8 mouse cellular contexts compared by ENCODE assay signal in genomic region chr10:94312007-94312715, GRCm38 (mm10). TPM values are rescaled to one million over a fixed set of nuclear protein-coding genes. Genes with fewer than 3 reads are reported as not detected.
DNase-seq lines count a peak whose midpoint lies in the region; ATAC-seq and TF ChIP-seq lines count a peak whose summit lies in the region.

No protein-coding gene starts in this region.

- no peak for TF ChIP-seq CTCF in liver, adult 2 months (IDR thresholded peaks at IDR 0.05; ENCODE audit: low read depth, low read length)

- H3K9ac ChIP-seq in ES-E14 (ENCODE audit: insufficient read depth, low read depth, low read length, poor library complexity, severe bottlenecking) = peak overlapping the region; percentile 71
- peak overlapping the region; percentile 53 for H3K9ac ChIP-seq in embryonic facial prominence, embryonic 14.5 days (ENCODE audit: low read depth, low read length)
- H3K9ac ChIP-seq in liver, adult 2 months (ENCODE audit: low read depth, low read length) = peak overlapping the region; percentile 69

- WGBS in embryonic facial prominence, embryonic 14.5 days = under 1% methylated on average over 41 of the region's 45 CpGs
- WGBS in liver, adult 2 months = 3% methylated on average over 45 of the region's 45 CpGs

- peaks cover 23% of the 10 kb centered on the region for H3K27me3 ChIP-seq in embryonic facial prominence, embryonic 14.5 days (replicated peaks; ENCODE audit: control insufficient read depth, insufficient read depth, low read length)
- peaks cover 17% of the 10 kb centered on the region for H3K27me3 ChIP-seq in liver, adult 2 months (ENCODE audit: control insufficient read depth, insufficient read depth, low read length)

- H3K4me3 ChIP-seq in ES-E14 (ENCODE audit: insufficient read depth in 1 of 2, low read depth in 1 of 2, low read length in 2 of 2, poor library complexity in 1 of 2, severe bottlenecking in 1 of 2) = peak overlapping the region; percentile 60 to 75
- H3K4me3 ChIP-seq in embryonic facial prominence, embryonic 14.5 days (ENCODE audit: low read depth, low read length) = peak overlapping the region; percentile 50
- peak overlapping the region; percentile 68 for H3K4me3 ChIP-seq in liver, adult 2 months (ENCODE audit: insufficient read depth, low read depth, low read length)

- in situ Hi-C loops in ES-E14 (cut with MboI; ENCODE audit: low sequenced_read_pairs in 2 of 2, unreplicated experiment in 2 of 2) = no loop called here

- ATAC-seq in embryonic facial prominence, embryonic 14.5 days (ENCODE audit: low read depth) = peak; percentile 63
- ATAC-seq in hematopoietic stem cell, adult 5-6 weeks (replicated peaks in 1 of 2; ENCODE audit: insufficient read depth in 1 of 2, low FRiP score in 2 of 2, low TSS enrichment in 1 of 2, low read depth in 1 of 2, poor library complexity in 2 of 2, severe bottlenecking in 2 of 2) = peak; percentile 56 to 64; a peak in 3 of 4 replicates

- H3K27ac ChIP-seq in ES-E14 (ENCODE audit: insufficient read depth, low read depth, low read length, poor library complexity, severe bottlenecking) = no peak overlapping the region
- H3K27ac ChIP-seq in embryonic facial prominence, embryonic 14.5 days (replicated peaks; ENCODE audit: low read depth, low read length) = no peak overlapping the region
- no peak overlapping the region for H3K27ac ChIP-seq in liver, adult 2 months (replicated peaks; ENCODE audit: insufficient read depth, low read depth, low read length)

- no peaks in the 10 kb centered on the region for H3K9me3 ChIP-seq in ES-E14 (ENCODE audit: control insufficient read depth, insufficient read depth, low read depth, low read length)
- H3K9me3 ChIP-seq in embryonic facial prominence, embryonic 14.5 days (ENCODE audit: control insufficient read depth, low read length) = no peaks in the 10 kb centered on the region

- DNase-seq in cerebellum, adult 18-20 months = peak; percentile 23 to 44
- no peak for DNase-seq in cerebellum, adult 9-10 months
- DNase-seq in ES-E14 (ENCODE audit: low read depth, low spot score) = no peak
- DNase-seq in embryonic facial prominence, embryonic 14.5 days (ENCODE audit: low spot score) = peak; percentile 19
- no peak for DNase-seq in liver, adult 2 months (ENCODE audit: extremely low read depth, low read depth, low spot score)
- peak; percentile 60 for DNase-seq in neural tube, embryonic 10.5 days (ENCODE audit: extremely low spot score, low spot score)
- DNase-seq in left cerebral cortex, adult 11 months (ENCODE audit: low spot score) = no peak

- H3K36me3 ChIP-seq in ES-E14 (ENCODE audit: control insufficient read depth, insufficient read depth, low read length, poor library complexity, severe bottlenecking) = no peaks in the 10 kb centered on the region
- no peaks in the 10 kb centered on the region for H3K36me3 ChIP-seq in embryonic facial prominence, embryonic 14.5 days (ENCODE audit: control insufficient read depth, insufficient read depth, low read length)
- no peaks in the 10 kb centered on the region for H3K36me3 ChIP-seq in liver, adult 2 months (ENCODE audit: control insufficient read depth, insufficient read depth, low read length)

- TF ChIP-seq POLR2A in liver, adult 2 months (IDR thresholded peaks at IDR 0.05; ENCODE audit: extremely low read depth, insufficient read depth, low read length) = no peak

- peak overlapping the region; percentile 97 for H3K4me2 ChIP-seq in embryonic facial prominence, embryonic 14.5 days (ENCODE audit: low read depth, low read length)

- H3K4me1 ChIP-seq in ES-E14 (ENCODE audit: control insufficient read depth in 2 of 2, insufficient read depth in 2 of 2, low read length in 2 of 2, poor library complexity in 1 of 2) = peaks cover 0 to 2% of the 10 kb centered on the region in 2 experiments; a peak in 1 of 4 replicates
- peaks cover 3% of the 10 kb centered on the region; the same call in 1 of the 2 replicates for H3K4me1 ChIP-seq in embryonic facial prominence, embryonic 14.5 days (ENCODE audit: control insufficient read depth, insufficient read depth, low read length)
- no peaks in the 10 kb centered on the region for H3K4me1 ChIP-seq in liver, adult 2 months (ENCODE audit: control insufficient read depth, insufficient read depth, low read length)

- no peaks in the 10 kb centered on the region for H3K79me2 ChIP-seq in liver, adult 2 months (ENCODE audit: control insufficient read depth, insufficient read depth, low read length)

TF ChIP-seq in ES-E14, 5 proteins besides CTCF, POLR2A, EP300 and RAD21:
- TF ChIP-seq MAFK (IDR thresholded peaks at IDR 0.05; ENCODE audit: insufficient read depth, low read depth, low read length) (no peak), ZNF384 (IDR thresholded peaks at IDR 0.05; ENCODE audit: low read depth, low read length) (no peak)

RNA-seq across cellular contexts. Expression of gene Tmcc3, which starts 0.4 kb away (rescaled TPM):
- 5.8 and 7.0 TPM in 2 replicates for total RNA-seq in ES-E14 (2012; rRNA removed)
- polyA plus RNA-seq in embryonic facial prominence, embryonic 14.5 days (2014; fragmentation: Nextera tagmentation; extraction: Ambion mirVana) = 16.0 and 17.4 TPM in 2 replicates
- 0.15 and 11.3 TPM in 2 replicates for total RNA-seq in hematopoietic stem cell, adult 5-6 weeks (2017)
- total RNA-seq in liver, adult 2 months (2014; rRNA removed) = 6.0 and 7.9 TPM in 2 replicates
- 3.2 and 3.8 TPM in 2 replicates for polyA plus RNA-seq in liver, adult 2 months (2012; rRNA removed)

RNA-seq across cellular contexts. Expression of gene Gm4792, which starts 13.7 kb away (rescaled TPM):
- total RNA-seq in ES-E14 (2012; rRNA removed) = not detected in 2 replicates
- polyA plus RNA-seq in embryonic facial prominence, embryonic 14.5 days (2014; fragmentation: Nextera tagmentation; extraction: Ambion mirVana) = not detected in 2 replicates
- total RNA-seq in hematopoietic stem cell, adult 5-6 weeks (2017) = not detected in 2 replicates
- total RNA-seq in liver, adult 2 months (2014; rRNA removed) = not detected in 2 replicates
- not detected in 2 replicates for polyA plus RNA-seq in liver, adult 2 months (2012; rRNA removed)

Comparison
In these comparisons a context has a peak if more than half of its experiments do, and no peak if none do; other contexts are left out.
1. DNase-seq: peak in cerebellum, adult 18-20 months (2 of 2), embryonic facial prominence, embryonic 14.5 days (single experiment) and neural tube, embryonic 10.5 days (single experiment); none in cerebellum, adult 9-10 months (single experiment), ES-E14 (single experiment), liver, adult 2 months (single experiment) and left cerebral cortex, adult 11 months (single experiment).
2. Peak in every context shown above with its lines, with median percentiles within 50 percentile points of each other: H3K4me3 ChIP-seq and H3K9ac ChIP-seq.